Mouse (Mus musculus) embryonic facial prominence, embryonic 11.5 days (tissue): ENCODE measurements around the gene Psmd14. TPM values are rescaled to one million over a fixed set of nuclear protein-coding genes. Genes with fewer than 3 reads are reported as not detected.

Experiments used
- ATAC-seq: fragments of 200-750 bp; cut with Nextera tagmentation; replicated peaks from 2 replicates; pipeline ENCODE4 v1.8.0; 2017; ENCODE audit warnings: low read depth; ENCODE audit not compliant: insufficient number of reproducible peaks, low FRiP score, low TSS enrichment
- DNase-seq: peaks from one replicate; pipeline ENCODE4 v3.0.0-alpha.2; 2015; ENCODE audit warnings: low spot score
- H3K27ac ChIP-seq: fragments of 300-500 bp; sonication (generic); replicated peaks from 2 replicates; pipeline ENCODE4 v1.5.1; 2014; ENCODE audit warnings: mild to moderate bottlenecking, low read depth, low read length, control low read depth
- H3K27me3 ChIP-seq: fragments of 300-500 bp; sonication (generic); 2 replicates; pipeline ENCODE4 v1.6.1; 2014; ENCODE audit warnings: mild to moderate bottlenecking, low read length, moderate library complexity, mixed read lengths; ENCODE audit not compliant: control insufficient read depth, insufficient read depth
- H3K36me3 ChIP-seq: fragments of 300-500 bp; sonication (generic); replicated peaks from 2 replicates; pipeline ENCODE4 v1.6.1; 2014; ENCODE audit warnings: low read depth, mild to moderate bottlenecking, low read length, moderate library complexity, mixed read lengths; ENCODE audit not compliant: control insufficient read depth, insufficient read depth
- H3K4me1 ChIP-seq: fragments of 300-500 bp; sonication (generic); 2 replicates; pipeline ENCODE4 v1.6.1; 2014; ENCODE audit warnings: low read length, mixed read lengths; ENCODE audit not compliant: control insufficient read depth, insufficient read depth
- H3K4me2 ChIP-seq: fragments of 300-500 bp; sonication (generic); 2 replicates; pipeline ENCODE4 v1.6.1; 2014; ENCODE audit warnings: low read depth, mild to moderate bottlenecking, control low read depth, low read length, moderate library complexity
- H3K4me3 ChIP-seq: fragments of 300-500 bp; sonication (generic); 2 replicates; pipeline ENCODE4 v1.5.1; 2014; ENCODE audit warnings: low read depth, low read length, control low read depth
- H3K9ac ChIP-seq: fragments of 300-500 bp; sonication (generic); replicated peaks from 2 replicates; pipeline ENCODE4 v1.6.1; 2014; ENCODE audit warnings: mild to moderate bottlenecking, control low read depth, low read length
- H3K9me3 ChIP-seq: fragments of 300-500 bp; sonication (generic); replicated peaks from 2 replicates; pipeline ENCODE4 v1.6.1; 2016; ENCODE audit warnings: mild to moderate bottlenecking, low read length, inconsistent platforms, mixed read lengths; ENCODE audit not compliant: control insufficient read depth
- WGBS: fragments of 180-500 bp; shearing (Covaris S2); extraction: QIAGEN DNeasy Blood & Tissue Kit; methylation state at CpG from one replicate; pipeline ENCODE4 v1.1.7; 2014; 5-methylcytosine and 5-hydroxymethylcytosine counted together
- polyA plus RNA-seq: library from polyadenylated mRNA; unstranded; fragments of >200 nt; fragmentation: Nextera tagmentation; extraction: Ambion mirVana; gene quantifications from 2 replicates; pipeline ENCODE4 v1.2.1, GENCODE M21; 2014

Gene Psmd14
- polyA plus RNA-seq, 1 experiment from 2014 or later = 262 TPM

GRCm38 (mm10) chr2:61689086-61689485 is 22.4 kb upstream of the Psmd14 start:
- Histone ChIP-seq H3K9ac (no peak overlapping the region), H3K36me3 (no peaks in the 10 kb centered on the region), H3K9me3 (no peaks in the 10 kb centered on the region), H3K27me3 (no peaks in the 10 kb centered on the region), H3K27ac (no peak overlapping the region), H3K4me3 (no peak overlapping the region), H3K4me1 (no peaks in the 10 kb centered on the region), H3K4me2 (no peak overlapping the region)
- ATAC-seq = no peak
- 80% methylated on average over 3 of the region's 3 CpGs for WGBS
- DNase-seq = no peak

- H3K9ac ChIP-seq = no peak overlapping the region
- 91% methylated on average over 3 of the region's 3 CpGs for WGBS
- H3K27me3 ChIP-seq = no peaks in the 10 kb centered on the region
- no peak for ATAC-seq
- H3K4me2 ChIP-seq = no peak overlapping the region
- H3K4me1 ChIP-seq = no peaks in the 10 kb centered on the region
- no peaks in the 10 kb centered on the region for H3K36me3 ChIP-seq
- DNase-seq = no peak
- no peaks in the 10 kb centered on the region; the same call in 1 of the 2 replicates for H3K9me3 ChIP-seq
- H3K4me3 ChIP-seq = no peak overlapping the region
- no peak overlapping the region for H3K27ac ChIP-seq
Measured at GRCm38 (mm10) chr2:61709570-61709969, 1.9 kb upstream of the Psmd14 start.

GRCm38 (mm10) chr2:61712526-61712925 is 1.0 kb downstream of the Psmd14 start:
- no peak overlapping the region for H3K27ac ChIP-seq
- H3K4me3 ChIP-seq = peak overlapping the region; percentile 81
- WGBS = 42% methylated on average over 3 of the region's 3 CpGs
- peak overlapping the region; percentile 77 for H3K4me2 ChIP-seq
- H3K9me3 ChIP-seq = no peaks in the 10 kb centered on the region; the same call in 1 of the 2 replicates
- no peak for ATAC-seq
- no peaks in the 10 kb centered on the region for H3K36me3 ChIP-seq
- H3K4me1 ChIP-seq = no peaks in the 10 kb centered on the region
- H3K27me3 ChIP-seq = no peaks in the 10 kb centered on the region
- no peak for DNase-seq
- peak overlapping the region; percentile 83 for H3K9ac ChIP-seq

GRCm38 (mm10) chr2:61722401-61722982 is 11.0 kb downstream of the Psmd14 start:
- DNase-seq (no peak), ATAC-seq (no peak)
- H3K27me3 ChIP-seq = no peaks in the 10 kb centered on the region
- 86% methylated on average over 4 of the region's 4 CpGs for WGBS
- H3K4me1 ChIP-seq = no peaks in the 10 kb centered on the region
- no peaks in the 10 kb centered on the region for H3K9me3 ChIP-seq
- no peak overlapping the region for H3K9ac ChIP-seq
- H3K4me3 ChIP-seq = no peak overlapping the region
- H3K27ac ChIP-seq = no peak overlapping the region
- H3K4me2 ChIP-seq = no peak overlapping the region
- H3K36me3 ChIP-seq = no peaks in the 10 kb centered on the region

- DNase-seq (no peak), ATAC-seq (no peak)
- Histone ChIP-seq H3K4me2 (no peak overlapping the region), H3K27me3 (no peaks in the 10 kb centered on the region), H3K9ac (no peak overlapping the region), H3K36me3 (no peaks in the 10 kb centered on the region), H3K4me3 (no peak overlapping the region), H3K27ac (no peak overlapping the region), H3K4me1 (no peaks in the 10 kb centered on the region), H3K9me3 (no peaks in the 10 kb centered on the region)
- WGBS = 79% methylated on average over 11 of the region's 11 CpGs
Measured at GRCm38 (mm10) chr2:61732802-61733486, 21.4 kb downstream of the Psmd14 start.

- H3K4me1 ChIP-seq = no peaks in the 10 kb centered on the region
- 81% methylated on average over 1 of the region's 1 CpGs for WGBS
- no peak overlapping the region for H3K9ac ChIP-seq
- H3K4me3 ChIP-seq = no peak overlapping the region
- ATAC-seq (no peak), DNase-seq (no peak)
- H3K4me2 ChIP-seq = no peak overlapping the region
- H3K36me3 ChIP-seq = no peaks in the 10 kb centered on the region
- no peak overlapping the region for H3K27ac ChIP-seq
- H3K9me3 ChIP-seq = no peaks in the 10 kb centered on the region
- no peaks in the 10 kb centered on the region for H3K27me3 ChIP-seq
Measured at GRCm38 (mm10) chr2:61734175-61734574, 22.7 kb downstream of the Psmd14 start.

- Histone ChIP-seq H3K9ac (no peak overlapping the region), H3K27ac (no peak overlapping the region), H3K27me3 (no peaks in the 10 kb centered on the region), H3K4me3 (no peak overlapping the region), H3K4me2 (no peak overlapping the region), H3K4me1 (no peaks in the 10 kb centered on the region), H3K36me3 (no peaks in the 10 kb centered on the region), H3K9me3 (no peaks in the 10 kb centered on the region)
- ATAC-seq = no peak
- 72% methylated on average over 1 of the region's 1 CpGs for WGBS
- DNase-seq = no peak
Measured at GRCm38 (mm10) chr2:61746051-61746450, 34.6 kb downstream of the Psmd14 start.

- no peak overlapping the region for H3K4me2 ChIP-seq
- no peak overlapping the region for H3K4me3 ChIP-seq
- H3K4me1 ChIP-seq = no peaks in the 10 kb centered on the region
- H3K27ac ChIP-seq = no peak overlapping the region
- DNase-seq (no peak), ATAC-seq (no peak)
- WGBS = 82% methylated on average over 2 of the region's 2 CpGs
- H3K9ac ChIP-seq = no peak overlapping the region
- no peaks in the 10 kb centered on the region for H3K36me3 ChIP-seq
- H3K27me3 ChIP-seq = no peaks in the 10 kb centered on the region
- no peaks in the 10 kb centered on the region for H3K9me3 ChIP-seq
Measured at GRCm38 (mm10) chr2:61746580-61746979, 35.1 kb downstream of the Psmd14 start.
